Mouse (Mus musculus) lung, postnatal 0 days (tissue): Measurements from ENCODE around the gene Coq8b. TPM values are rescaled to one million over a fixed set of nuclear protein-coding genes. Genes with fewer than 3 reads are reported as not detected.
"Not testable (repeated sequence)": the region's sequence is repeated elsewhere in the genome, so short reads cannot be mapped to it uniquely, and the experiment has no call there.

Experiments used
- ATAC-seq: fragments of 200-750 bp; cut with Nextera tagmentation; 2 replicates; pipeline ENCODE4 v1.8.0; 2017; ENCODE audit warnings: moderate library complexity
- DNase-seq: peaks from one replicate; pipeline ENCODE4 v3.0.0-alpha.2; 2016; ENCODE audit warnings: low spot score
- H3K27ac ChIP-seq: fragments of 300-500 bp; sonication (generic); 2 replicates; pipeline ENCODE4 v1.5.1; 2014; ENCODE audit warnings: antibody characterized with exemption, mild to moderate bottlenecking, low read length, mixed read lengths
- H3K27me3 ChIP-seq: fragments of 300-500 bp; sonication (generic); replicated peaks from 2 replicates; pipeline ENCODE4 v1.6.1; 2014; ENCODE audit warnings: low read length, mixed read lengths; ENCODE audit not compliant: insufficient read depth
- H3K36me3 ChIP-seq: fragments of 300-500 bp; sonication (generic); 2 replicates; pipeline ENCODE4 v1.6.1; 2014; ENCODE audit warnings: low read length, mixed read lengths; ENCODE audit not compliant: insufficient read depth
- H3K4me1 ChIP-seq: fragments of 300-500 bp; sonication (generic); 2 replicates; pipeline ENCODE4 v1.6.1; 2014; ENCODE audit warnings: antibody characterized with exemption, low read depth, low read length, mixed read lengths; ENCODE audit not compliant: insufficient read depth
- H3K4me2 ChIP-seq: fragments of 300-500 bp; sonication (generic); replicated peaks from 2 replicates; pipeline ENCODE4 v1.6.1; 2014; ENCODE audit warnings: low read depth, mild to moderate bottlenecking, low read length, moderate library complexity, mixed read lengths
- H3K4me3 ChIP-seq: fragments of 300-500 bp; sonication (generic); 2 replicates; pipeline ENCODE4 v1.5.1; 2014; ENCODE audit warnings: low read depth, low read length
- H3K9ac ChIP-seq: fragments of 300-500 bp; sonication (generic); replicated peaks from 2 replicates; pipeline ENCODE4 v1.6.1; 2014; ENCODE audit warnings: low read depth, mild to moderate bottlenecking
- H3K9me3 ChIP-seq: fragments of 300-500 bp; sonication (generic); 2 replicates; pipeline ENCODE4 v1.6.1; 2016; ENCODE audit warnings: low read length, mixed read lengths
- CTCF ChIP-seq: IDR thresholded peaks from 2 replicates; pipeline ENCODE4 v1.5.1; 2016; ENCODE audit warnings: antibody characterized with exemption, mild to moderate bottlenecking
- EP300 ChIP-seq: IDR thresholded peaks from 2 replicates; pipeline ENCODE4 v1.6.1; 2016; ENCODE audit warnings: antibody characterized with exemption, mild to moderate bottlenecking, control low read depth
- WGBS: fragments of 180-500 bp; shearing (Covaris S2); extraction: QIAGEN DNeasy Blood & Tissue Kit; methylation state at CpG from one replicate; pipeline ENCODE4 v1.1.7; 2014; 5-methylcytosine and 5-hydroxymethylcytosine counted together
- polyA plus RNA-seq: library from polyadenylated mRNA; unstranded; fragments of >200 nt; fragmentation: Nextera tagmentation; extraction: Ambion mirVana; gene quantifications from 2 replicates; pipeline ENCODE4 v1.2.1, GENCODE M21; 2015

The Coq8b gene
- polyA plus RNA-seq, 1 experiment from 2014 or later = 21.3 TPM

- H3K9ac ChIP-seq = peak overlapping the region; percentile 41; the same call in 1 of the 2 replicates
- no peak for DNase-seq
- ATAC-seq = no peak
- peak overlapping the region; percentile 56 for H3K4me3 ChIP-seq
- H3K4me1 ChIP-seq = peaks cover 4% of the 10 kb centered on the region; the same call in 1 of the 2 replicates
- TF ChIP-seq EP300 (no peak), CTCF (no peak)
- WGBS = 0% methylated on average over 5 of the region's 6 CpGs
- no peaks in the 10 kb centered on the region for H3K36me3 ChIP-seq
- no peaks in the 10 kb centered on the region for H3K27me3 ChIP-seq
- H3K9me3 ChIP-seq = no peaks in the 10 kb centered on the region
- H3K4me2 ChIP-seq = peak overlapping the region; percentile 56
- H3K27ac ChIP-seq = peak overlapping the region; percentile 63
These were observed 477 bp downstream of the Coq8b start for GRCm38 (mm10) chr7:27233300-27233699.

DNA sequence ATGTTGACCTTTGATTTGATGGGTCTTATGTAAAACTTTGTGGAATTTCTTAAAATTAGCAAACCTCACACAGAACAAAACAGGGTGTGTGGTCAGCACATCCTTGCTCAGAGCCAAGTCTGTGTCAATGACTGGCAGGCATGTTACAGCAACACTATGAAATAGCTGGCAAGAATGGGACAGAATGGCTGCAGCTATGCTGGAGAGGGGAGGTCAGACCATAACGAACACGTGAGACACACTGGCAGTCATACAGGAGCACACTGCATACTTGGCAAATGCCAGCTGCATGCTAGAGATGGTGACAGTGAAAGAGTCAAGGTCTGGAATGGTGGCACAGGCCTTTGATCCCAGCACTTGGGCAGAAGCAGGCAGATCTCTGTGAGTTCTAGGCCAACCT lies 2.9 kb downstream of the Coq8b start:
- Histone ChIP-seq H3K4me2 (no peak overlapping the region), H3K9ac (no peak overlapping the region), H3K4me1 (peaks cover 4% of the 10 kb centered on the region; the same call in 1 of the 2 replicates), H3K36me3 (no peaks in the 10 kb centered on the region), H3K4me3 (no peak overlapping the region), H3K27me3 (no peaks in the 10 kb centered on the region), H3K27ac (no peak overlapping the region), H3K9me3 (no peaks in the 10 kb centered on the region)
- WGBS = 70% methylated on average over 2 of the region's 2 CpGs
- TF ChIP-seq EP300 (0 out of 2 replicates have a peak, but pooled peaks have one; percentile 16), CTCF (no peak)
- no peak for ATAC-seq
- peak; percentile 63 for DNase-seq

DNA sequence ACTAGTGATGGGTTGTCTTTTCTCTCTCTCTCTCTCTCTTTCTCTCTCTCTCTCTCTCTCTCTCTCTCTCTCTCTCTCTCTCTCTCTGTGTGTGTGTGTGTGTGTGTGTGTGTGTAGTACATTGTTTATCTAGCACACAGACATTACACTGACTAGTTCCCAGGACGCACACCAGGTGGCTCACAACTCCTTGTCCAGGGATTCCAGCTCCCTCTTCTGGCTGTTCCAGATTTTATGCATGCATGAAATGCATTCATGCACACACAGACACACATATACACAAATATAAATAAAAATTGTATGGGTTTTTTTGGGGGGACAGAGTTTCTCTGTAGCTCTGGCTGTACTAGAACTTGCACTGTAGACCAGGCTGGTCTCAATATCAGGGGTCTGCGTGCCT lies 4.7 kb downstream of the Coq8b start:
- Histone ChIP-seq H3K4me1 (peaks cover 4% of the 10 kb centered on the region; the same call in 1 of the 2 replicates), H3K27ac (no peak overlapping the region), H3K4me2 (no peak overlapping the region), H3K27me3 (no peaks in the 10 kb centered on the region), H3K9me3 (no peaks in the 10 kb centered on the region), H3K4me3 (no peak overlapping the region), H3K36me3 (0 out of 2 replicates have a peak, but pooled peaks cover 3% of the 10 kb centered on the region), H3K9ac (no peak overlapping the region)
- WGBS = 65% methylated on average over 2 of the region's 2 CpGs
- ATAC-seq = no peak
- peak; percentile 44 for TF ChIP-seq CTCF
- TF ChIP-seq EP300 = no peak
- no peak for DNase-seq

- TF ChIP-seq EP300 = no peak
- no peak for TF ChIP-seq CTCF
- Histone ChIP-seq H3K4me3 (no peak overlapping the region), H3K9me3 (no peaks in the 10 kb centered on the region), H3K4me2 (no peak overlapping the region), H3K4me1 (peaks cover 3% of the 10 kb centered on the region; the same call in 1 of the 2 replicates), H3K27me3 (no peaks in the 10 kb centered on the region), H3K9ac (no peak overlapping the region), H3K27ac (no peak overlapping the region), H3K36me3 (0 out of 2 replicates have a peak, but pooled peaks cover 3% of the 10 kb centered on the region)
- ATAC-seq = peak; percentile 27; the same call in 1 of the 2 replicates
- WGBS = 85% methylated on average over 5 of the region's 5 CpGs
- DNase-seq = peak; percentile 51
These were observed 5.7 kb downstream of the Coq8b start for GRCm38 (mm10) chr7:27238568-27238967.

GRCm38 (mm10) chr7:27243211-27243610 lies 10.4 kb downstream of the Coq8b start:
- Histone ChIP-seq H3K27me3 (no peaks in the 10 kb centered on the region), H3K36me3 (peaks cover 13% of the 10 kb centered on the region; the same call in 1 of the 2 replicates), H3K9ac (no peak overlapping the region), H3K9me3 (no peaks in the 10 kb centered on the region), H3K4me3 (no peak overlapping the region), H3K27ac (no peak overlapping the region), H3K4me2 (no peak overlapping the region), H3K4me1 (no peaks in the 10 kb centered on the region)
- TF ChIP-seq CTCF = no peak
- no peak for TF ChIP-seq EP300
- ATAC-seq (no peak), DNase-seq (no peak)
- 43% methylated on average over 8 of the region's 8 CpGs for WGBS

DNA sequence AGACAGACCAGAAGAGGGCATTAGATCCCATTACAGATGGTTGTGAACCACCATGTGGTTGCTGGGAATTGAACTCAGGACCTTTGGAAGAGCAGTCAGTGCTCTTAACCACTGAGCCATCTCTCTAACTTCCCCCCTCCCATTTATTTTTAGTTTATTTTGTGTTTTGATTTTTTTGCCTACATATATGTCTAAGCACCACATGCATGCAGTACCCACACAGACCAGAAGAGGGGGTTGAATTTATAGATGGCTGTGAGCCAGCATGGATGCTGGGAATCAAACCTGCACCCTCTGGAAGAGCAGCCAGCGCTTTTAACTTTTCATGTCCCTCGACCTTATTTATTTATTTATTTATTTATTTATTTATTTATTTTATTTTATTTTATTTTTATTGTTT lies 11.3 kb downstream of the Coq8b start:
- 91% methylated on average over 2 of the region's 2 CpGs for WGBS
- ATAC-seq, H3K27ac ChIP-seq, H3K4me3 ChIP-seq, H3K4me2 ChIP-seq, H3K9ac ChIP-seq, H3K27me3 ChIP-seq, H3K4me1 ChIP-seq, H3K9me3 ChIP-seq: not testable (repeated sequence)
- TF ChIP-seq CTCF = peak; percentile 63
- H3K36me3 ChIP-seq = peaks cover 13% of the 10 kb centered on the region; the same call in 1 of the 2 replicates
- peak; percentile 19 for DNase-seq
